Mouse (Mus musculus): ENCODE measurements at regions not wholly inside any gene's neighbourhood (a gene's known extent, or its start where the extent isn't known, plus 50 kb on each side); places are given as distances from the start of the nearest gene placed in this dataset.

- no peaks in the 10 kb centered on the region for H3K9me3 ChIP-seq (ENCODE audit: control insufficient read depth, low read length)
- no peaks in the 10 kb centered on the region for H3K4me1 ChIP-seq (replicated peaks; ENCODE audit: control insufficient read depth, insufficient read depth, low read length)
- no peak overlapping the region for H3K4me2 ChIP-seq (replicated peaks)
- WGBS: 69% methylated on average over 1 of the region's 1 CpGs
- ATAC-seq (ENCODE audit: low FRiP score) (no peak), DNase-seq (ENCODE audit: low spot score) (no peak)
- H3K36me3 ChIP-seq (replicated peaks; ENCODE audit: control insufficient read depth, insufficient read depth): no peaks in the 10 kb centered on the region
- no peaks in the 10 kb centered on the region for H3K27me3 ChIP-seq (ENCODE audit: control insufficient read depth, insufficient read depth, low read length)
- H3K27ac ChIP-seq: no peak overlapping the region
- H3K9ac ChIP-seq: no peak overlapping the region
- no peak overlapping the region for H3K4me3 ChIP-seq (replicated peaks; ENCODE audit: low read length)
Observed at GRCm38 (mm10) chr2:147989616-147990015, 57.2 kb downstream of the Foxa2 start.

GRCm38 (mm10) chr2:147988586-147988985 lies 58.2 kb downstream of the Foxa2 start:
- H3K27me3 ChIP-seq (ENCODE audit: control insufficient read depth, insufficient read depth, low read length): no peaks in the 10 kb centered on the region
- ATAC-seq (ENCODE audit: low FRiP score): no peak

GRCm38 (mm10) chr2:147985261-147985575 lies 61.6 kb downstream of the Foxa2 start:
- H3K27ac ChIP-seq: no peak overlapping the region
- no peaks in the 10 kb centered on the region for H3K36me3 ChIP-seq (replicated peaks; ENCODE audit: control insufficient read depth, insufficient read depth)
- ATAC-seq (ENCODE audit: low FRiP score) (no peak), DNase-seq (ENCODE audit: low spot score) (no peak)
- WGBS: 92% methylated on average over 2 of the region's 2 CpGs
- no peak overlapping the region for H3K4me2 ChIP-seq (replicated peaks)
- H3K9me3 ChIP-seq (ENCODE audit: control insufficient read depth, low read length): no peaks in the 10 kb centered on the region
- no peak overlapping the region for H3K4me3 ChIP-seq (replicated peaks; ENCODE audit: low read length)
- no peak overlapping the region for H3K9ac ChIP-seq
- H3K27me3 ChIP-seq (ENCODE audit: control insufficient read depth, insufficient read depth, low read length): peaks cover 5% of the 10 kb centered on the region
- no peaks in the 10 kb centered on the region for H3K4me1 ChIP-seq (replicated peaks; ENCODE audit: control insufficient read depth, insufficient read depth, low read length)

More at GRCm38 (mm10) chr2:147988586-147988985, 58.2 kb downstream of the Foxa2 start:
- Histone ChIP-seq H3K36me3 (replicated peaks; ENCODE audit: control insufficient read depth, insufficient read depth) (no peaks in the 10 kb centered on the region), H3K4me3 (replicated peaks; ENCODE audit: low read length) (no peak overlapping the region), H3K9me3 (ENCODE audit: control insufficient read depth, low read length) (no peaks in the 10 kb centered on the region), H3K9ac (no peak overlapping the region), H3K4me1 (replicated peaks; ENCODE audit: control insufficient read depth, insufficient read depth, low read length) (no peaks in the 10 kb centered on the region), H3K27ac (no peak overlapping the region), H3K4me2 (replicated peaks) (no peak overlapping the region)
- DNase-seq (ENCODE audit: low spot score): no peak

- ATAC-seq (ENCODE audit: low FRiP score): no peak
- no peak for DNase-seq (ENCODE audit: low spot score)
- Histone ChIP-seq H3K27me3 (ENCODE audit: control insufficient read depth, insufficient read depth, low read length) (peaks cover 5% of the 10 kb centered on the region), H3K36me3 (replicated peaks; ENCODE audit: control insufficient read depth, insufficient read depth) (no peaks in the 10 kb centered on the region), H3K4me3 (replicated peaks; ENCODE audit: low read length) (no peak overlapping the region), H3K27ac (no peak overlapping the region), H3K4me1 (replicated peaks; ENCODE audit: control insufficient read depth, insufficient read depth, low read length) (no peaks in the 10 kb centered on the region), H3K9ac (no peak overlapping the region), H3K4me2 (replicated peaks) (no peak overlapping the region), H3K9me3 (ENCODE audit: control insufficient read depth, low read length) (no peaks in the 10 kb centered on the region)
- 43% methylated on average over 12 of the region's 12 CpGs for WGBS
Observed at GRCm38 (mm10) chr2:147984547-147985260, 62.1 kb downstream of the Foxa2 start.

GRCm38 (mm10) chr2:147980929-147981479 lies 65.8 kb downstream of the Foxa2 start:
- WGBS: 11% methylated on average over 6 of the region's 6 CpGs
- H3K9ac ChIP-seq: no peak overlapping the region
- H3K4me2 ChIP-seq (replicated peaks): no peak overlapping the region
- no peak overlapping the region for H3K4me3 ChIP-seq (replicated peaks; ENCODE audit: low read length)
- no peaks in the 10 kb centered on the region for H3K36me3 ChIP-seq (replicated peaks; ENCODE audit: control insufficient read depth, insufficient read depth)
- ATAC-seq (ENCODE audit: low FRiP score) (peak; percentile 11; the same call in 1 of the 2 replicates), DNase-seq (ENCODE audit: low spot score) (no peak)
- H3K4me1 ChIP-seq (replicated peaks; ENCODE audit: control insufficient read depth, insufficient read depth, low read length): no peaks in the 10 kb centered on the region
- H3K27ac ChIP-seq: no peak overlapping the region
- H3K27me3 ChIP-seq (ENCODE audit: control insufficient read depth, insufficient read depth, low read length): peaks cover 14% of the 10 kb centered on the region
- no peaks in the 10 kb centered on the region for H3K9me3 ChIP-seq (ENCODE audit: control insufficient read depth, low read length)

GRCm38 (mm10) chr2:147980408-147980807 lies 66.4 kb downstream of the Foxa2 start:
- H3K27ac ChIP-seq: no peak overlapping the region
- no peaks in the 10 kb centered on the region for H3K36me3 ChIP-seq (replicated peaks; ENCODE audit: control insufficient read depth, insufficient read depth)
- 91% methylated on average over 1 of the region's 1 CpGs for WGBS
- DNase-seq (ENCODE audit: low spot score) (no peak), ATAC-seq (ENCODE audit: low FRiP score) (no peak)
- H3K9me3 ChIP-seq (ENCODE audit: control insufficient read depth, low read length): no peaks in the 10 kb centered on the region
- no peak overlapping the region for H3K4me2 ChIP-seq (replicated peaks)
- H3K4me3 ChIP-seq (replicated peaks; ENCODE audit: low read length): no peak overlapping the region
- peaks cover 14% of the 10 kb centered on the region for H3K27me3 ChIP-seq (ENCODE audit: control insufficient read depth, insufficient read depth, low read length)
- no peak overlapping the region for H3K9ac ChIP-seq
- no peaks in the 10 kb centered on the region for H3K4me1 ChIP-seq (replicated peaks; ENCODE audit: control insufficient read depth, insufficient read depth, low read length)

GRCm38 (mm10) chr2:147979660-147980364 lies 67.0 kb downstream of the Foxa2 start:
- DNase-seq (ENCODE audit: low spot score): no peak
- H3K9me3 ChIP-seq (ENCODE audit: control insufficient read depth, low read length): no peaks in the 10 kb centered on the region
- H3K27ac ChIP-seq: no peak overlapping the region
- H3K27me3 ChIP-seq (ENCODE audit: control insufficient read depth, insufficient read depth, low read length): peaks cover 14% of the 10 kb centered on the region
- 81% methylated on average over 4 of the region's 4 CpGs for WGBS
- H3K4me2 ChIP-seq (replicated peaks): no peak overlapping the region
- no peak overlapping the region for H3K9ac ChIP-seq
- no peaks in the 10 kb centered on the region for H3K4me1 ChIP-seq (replicated peaks; ENCODE audit: control insufficient read depth, insufficient read depth, low read length)
- no peaks in the 10 kb centered on the region for H3K36me3 ChIP-seq (replicated peaks; ENCODE audit: control insufficient read depth, insufficient read depth)
- ATAC-seq (ENCODE audit: low FRiP score): no peak
- no peak overlapping the region for H3K4me3 ChIP-seq (replicated peaks; ENCODE audit: low read length)

- Histone ChIP-seq H3K4me2 (replicated peaks) (no peak overlapping the region), H3K27me3 (ENCODE audit: control insufficient read depth, insufficient read depth, low read length) (peaks cover 14% of the 10 kb centered on the region), H3K4me1 (replicated peaks; ENCODE audit: control insufficient read depth, insufficient read depth, low read length) (no peaks in the 10 kb centered on the region), H3K27ac (no peak overlapping the region), H3K9me3 (ENCODE audit: control insufficient read depth, low read length) (no peaks in the 10 kb centered on the region), H3K4me3 (replicated peaks; ENCODE audit: low read length) (no peak overlapping the region), H3K36me3 (replicated peaks; ENCODE audit: control insufficient read depth, insufficient read depth) (no peaks in the 10 kb centered on the region), H3K9ac (no peak overlapping the region)
- ATAC-seq (ENCODE audit: low FRiP score) (no peak), DNase-seq (ENCODE audit: low spot score) (no peak)
- 93% methylated on average over 1 of the region's 1 CpGs for WGBS
Observed at GRCm38 (mm10) chr2:147979001-147979400, 67.8 kb downstream of the Foxa2 start.

- no peak overlapping the region for H3K4me2 ChIP-seq (replicated peaks)
- H3K4me1 ChIP-seq (replicated peaks; ENCODE audit: control insufficient read depth, insufficient read depth, low read length): no peaks in the 10 kb centered on the region
- WGBS: 69% methylated on average over 2 of the region's 2 CpGs
- no peak overlapping the region for H3K27ac ChIP-seq
- no peak overlapping the region for H3K4me3 ChIP-seq (replicated peaks; ENCODE audit: low read length)
- ATAC-seq (ENCODE audit: low FRiP score) (no peak), DNase-seq (ENCODE audit: low spot score) (no peak)
- H3K9ac ChIP-seq: no peak overlapping the region
- H3K9me3 ChIP-seq (ENCODE audit: control insufficient read depth, low read length): no peaks in the 10 kb centered on the region
- H3K36me3 ChIP-seq (replicated peaks; ENCODE audit: control insufficient read depth, insufficient read depth): no peaks in the 10 kb centered on the region
- peaks cover 9% of the 10 kb centered on the region; the same call in 1 of the 2 replicates for H3K27me3 ChIP-seq (ENCODE audit: control insufficient read depth, insufficient read depth, low read length)
Observed at GRCm38 (mm10) chr2:147974776-147975175, 72.0 kb downstream of the Foxa2 start.
